Mouse (Mus musculus): Measurements from ENCODE around the gene Chp2.

Chp2 gene

DNA sequence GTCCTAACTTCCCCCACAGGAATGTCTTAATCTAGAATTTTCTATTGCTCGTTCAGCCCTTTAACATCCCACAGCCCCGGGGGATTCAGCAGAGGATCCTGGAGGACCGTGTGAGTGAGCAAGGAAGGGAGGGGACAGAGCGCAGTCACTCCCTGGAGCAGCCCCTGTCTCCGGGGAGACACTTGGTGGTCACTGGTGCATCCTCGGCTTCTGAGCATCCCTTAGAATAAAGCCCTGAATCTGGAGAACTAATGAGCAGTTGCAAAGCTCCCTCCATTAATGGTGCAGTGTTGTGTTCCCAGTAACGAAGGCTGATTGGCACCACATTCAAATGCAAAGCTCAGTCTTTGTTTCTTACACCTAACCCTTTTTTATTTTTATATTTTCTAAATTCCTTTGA, 24.9 kb downstream of the Chp2 start:
- no peak for DNase-seq

DNA sequence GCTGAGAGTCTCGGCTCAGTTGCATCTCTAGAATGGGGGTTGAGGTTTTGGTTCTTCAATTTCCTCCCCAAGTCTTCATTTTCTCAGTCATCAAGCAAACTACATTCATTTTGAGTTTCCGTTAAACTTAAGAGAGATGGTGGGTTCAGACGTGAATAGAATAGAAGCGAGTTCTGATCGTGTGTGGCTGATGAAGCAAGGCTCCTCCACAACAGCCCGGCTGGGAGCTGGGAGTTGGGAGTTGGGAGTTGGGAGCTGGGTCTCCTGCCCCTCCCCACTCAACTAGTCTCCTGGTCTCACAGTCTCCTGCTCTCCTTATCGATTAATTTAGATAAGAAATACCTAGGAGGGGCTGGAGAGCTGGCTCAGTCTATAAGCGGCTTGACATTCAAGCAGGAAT, 25.3 kb downstream of the Chp2 start:
- no peak for DNase-seq

DNA sequence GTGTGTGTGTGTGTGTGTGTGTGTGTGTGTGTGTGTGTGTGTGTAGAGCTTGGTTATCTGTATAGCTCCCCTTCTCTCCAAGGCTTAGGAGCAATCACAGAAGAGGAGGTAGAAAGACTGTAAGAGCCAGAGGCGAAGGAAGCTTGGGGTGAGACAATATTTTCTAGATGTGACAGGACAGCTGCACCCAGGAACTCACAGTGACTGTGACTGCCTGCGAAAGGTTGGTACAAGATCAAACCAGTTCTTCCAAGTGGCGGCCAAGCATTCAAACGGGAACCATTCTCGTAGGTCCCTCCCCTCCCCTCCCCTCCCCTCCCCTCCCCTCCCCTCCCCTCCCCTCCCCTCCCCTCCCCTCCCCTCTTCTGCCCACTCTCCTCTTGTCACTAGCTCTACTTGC, 26.7 kb downstream of the Chp2 start:
- no peak for DNase-seq

DNA sequence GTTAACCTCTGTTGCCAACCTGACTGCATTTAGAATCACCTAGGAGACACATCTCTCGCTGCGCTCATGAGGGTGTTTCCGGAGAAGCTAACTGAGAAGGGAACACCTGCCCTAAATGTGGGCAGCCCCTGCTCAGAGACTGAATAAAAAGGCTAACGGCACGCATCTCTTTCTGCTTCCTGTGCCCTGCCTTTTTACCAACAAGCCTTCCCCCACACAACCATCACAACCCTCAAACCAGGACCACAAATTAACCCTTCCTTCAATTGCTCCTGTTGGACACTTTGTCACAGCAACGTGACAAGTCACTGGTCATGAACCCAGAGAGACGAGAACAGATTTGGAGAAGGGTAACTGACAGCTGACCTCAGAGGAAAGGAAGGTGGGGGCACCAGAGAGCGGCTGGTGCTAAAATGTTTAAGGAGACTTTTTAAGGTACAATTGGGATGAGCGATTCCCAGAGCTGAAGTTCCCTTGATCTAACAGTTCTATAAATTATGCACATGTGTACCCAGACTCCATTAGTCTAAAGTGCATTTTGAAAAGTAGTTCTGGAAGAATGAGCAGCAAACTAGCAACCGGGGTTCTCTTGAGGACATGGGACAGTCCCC, 28.1 kb downstream of the Chp2 start:
- peak; percentile 52 for DNase-seq

DNA sequence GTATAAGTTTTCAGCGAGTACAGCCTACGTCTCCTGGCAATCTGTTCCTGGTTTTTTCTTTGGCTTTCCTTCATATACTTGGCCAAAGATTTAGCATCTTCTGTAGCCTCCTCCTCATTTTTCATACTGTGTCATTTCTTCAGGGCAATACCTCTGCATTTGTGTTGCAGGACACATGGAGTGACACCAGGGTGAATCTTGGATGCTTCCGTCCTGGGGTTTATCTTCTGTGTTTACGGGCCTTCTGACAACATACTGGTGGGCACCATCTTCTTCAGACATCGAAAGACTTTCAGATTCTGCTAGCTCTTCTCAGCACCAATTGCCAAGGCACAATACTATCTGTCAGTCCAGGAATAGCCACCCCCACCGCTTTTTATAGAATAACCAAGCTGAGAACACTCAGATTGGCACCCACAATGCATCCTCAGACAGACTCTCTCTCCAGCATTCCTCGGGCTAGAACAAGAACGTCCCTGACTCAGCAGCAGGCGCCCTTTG, 30.1 kb downstream of the Chp2 start:
- no peak for DNase-seq

DNA sequence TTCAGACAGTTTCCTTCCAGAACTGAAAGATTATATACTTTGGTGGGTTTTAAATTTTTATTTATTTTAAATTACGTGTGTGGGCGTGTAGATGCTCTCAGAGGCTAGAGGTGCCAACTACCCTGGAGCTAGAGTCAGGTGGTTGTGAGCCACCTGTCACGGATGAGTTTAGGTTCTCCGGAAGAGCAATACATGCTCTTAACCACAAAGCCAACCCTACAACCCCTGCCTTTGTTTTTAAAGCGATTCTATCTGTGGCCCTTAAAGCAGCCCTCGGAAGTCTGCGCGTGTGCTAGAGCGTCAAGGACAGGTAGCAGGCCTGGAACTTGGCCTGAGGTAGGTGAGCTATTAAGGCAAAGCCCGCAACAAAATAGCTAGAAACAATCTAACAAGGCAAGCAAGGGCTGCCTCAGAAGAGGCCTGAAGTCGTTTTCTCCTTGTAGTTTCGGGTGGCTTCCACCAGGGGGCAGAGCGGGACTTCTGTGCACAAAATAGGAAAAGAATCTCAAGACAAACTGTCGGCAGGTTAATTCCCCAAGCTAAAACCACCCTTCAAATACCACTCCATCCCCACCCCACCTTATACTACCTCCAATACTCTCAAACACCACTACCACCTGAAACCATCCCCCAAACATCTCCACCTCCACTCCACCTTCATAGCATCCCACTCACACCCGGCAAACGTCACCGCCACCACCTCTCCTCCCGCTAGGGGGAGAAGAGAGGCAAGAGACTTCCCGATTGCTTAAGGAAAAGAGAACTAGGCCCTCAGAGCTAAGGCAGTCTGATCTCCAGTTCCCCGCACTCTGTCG, 32.1 kb downstream of the Chp2 start:
- peak; percentile 89 for DNase-seq

DNA sequence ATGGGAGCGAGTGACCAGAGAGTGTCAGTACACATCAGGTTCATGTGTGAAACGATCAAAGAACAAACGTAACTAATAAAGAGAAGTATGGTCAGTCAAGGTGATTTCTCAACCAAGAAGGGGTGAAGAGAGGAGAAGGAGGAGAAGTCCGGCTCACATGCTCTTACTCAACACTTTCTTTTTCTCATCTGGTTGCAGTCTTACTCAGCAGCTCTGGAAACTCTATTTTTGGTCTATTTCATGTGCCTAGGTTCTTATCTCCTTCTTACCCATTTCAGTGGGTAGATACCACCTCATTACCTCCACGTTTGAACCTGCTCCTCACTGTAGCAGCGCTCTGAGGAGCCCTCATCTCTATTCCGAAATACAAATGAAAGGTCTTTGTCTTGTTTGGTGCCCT, 37.4 kb downstream of the Chp2 start:
- no peak for DNase-seq

DNA sequence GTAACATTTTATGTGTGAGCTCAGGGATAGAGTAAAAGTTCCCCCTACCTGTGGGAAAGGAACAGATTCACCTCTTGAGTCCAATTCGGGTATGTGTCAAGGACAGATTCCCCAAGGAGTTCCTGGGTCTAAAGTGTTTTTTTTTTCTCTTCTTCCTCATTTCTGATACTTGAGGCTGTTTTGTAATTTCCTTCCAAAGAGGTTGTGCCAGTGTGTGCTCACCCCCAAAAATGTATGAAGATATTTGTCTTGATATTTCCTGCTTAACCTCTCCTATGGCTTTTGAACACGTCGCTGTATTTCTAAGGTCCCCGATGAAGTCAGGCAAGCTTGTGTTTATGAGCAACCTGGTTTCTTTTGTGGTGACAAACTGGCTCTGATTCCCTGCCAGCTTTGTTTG, 39.2 kb downstream of the Chp2 start:
- DNase-seq, result no peak

DNA sequence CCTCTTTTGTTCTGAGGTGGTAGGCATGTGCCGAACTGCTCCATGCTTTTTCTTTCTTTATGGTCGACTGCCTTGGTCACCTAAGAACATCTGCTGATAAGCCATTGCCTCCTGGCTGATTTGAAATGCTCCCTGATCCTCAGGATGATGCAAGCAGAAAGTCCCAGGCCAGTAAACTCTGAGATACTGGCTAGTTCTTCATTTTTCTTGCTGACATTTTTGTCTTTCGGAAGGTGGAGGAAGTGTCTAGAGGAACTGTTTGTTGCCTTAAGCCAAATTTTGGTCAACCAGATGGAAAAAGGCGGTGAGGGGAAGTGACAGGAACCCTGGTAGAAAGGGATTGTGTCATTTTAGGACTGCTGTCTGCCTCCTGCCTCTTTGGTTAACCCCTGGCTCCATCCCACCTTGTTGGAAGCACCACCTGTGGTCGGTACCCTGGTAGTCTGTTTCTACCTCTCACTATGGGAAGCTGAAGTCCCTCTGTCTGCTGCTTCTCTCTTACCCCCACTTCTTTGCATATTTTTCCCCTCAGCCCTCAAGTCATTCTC, 40.8 kb downstream of the Chp2 start:
- no peak for DNase-seq

DNA sequence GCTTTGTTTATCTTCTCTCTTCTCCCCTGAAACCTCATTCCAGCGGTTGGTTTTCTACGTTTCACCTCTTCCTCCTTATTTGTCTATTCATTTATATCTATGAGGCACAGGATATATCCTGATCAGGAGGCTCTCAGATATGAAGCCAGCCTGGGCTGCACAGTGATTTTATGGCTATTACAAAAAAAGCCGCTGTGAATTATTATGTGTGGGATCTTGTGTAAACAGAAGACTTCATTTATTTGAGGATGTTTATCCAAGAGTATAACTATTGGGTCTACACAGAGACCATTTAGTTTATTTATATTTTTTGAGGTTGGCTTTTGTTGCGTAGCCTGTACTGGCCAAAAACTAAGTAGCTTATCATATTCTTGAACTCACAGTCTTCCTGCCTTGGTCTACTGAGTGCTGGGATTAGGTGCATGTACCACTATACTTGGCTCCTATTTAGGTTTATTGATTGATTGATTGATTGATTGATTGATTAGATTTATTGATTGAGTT, 49.7 kb downstream of the Chp2 start:
- DNase-seq, result no peak

DNA sequence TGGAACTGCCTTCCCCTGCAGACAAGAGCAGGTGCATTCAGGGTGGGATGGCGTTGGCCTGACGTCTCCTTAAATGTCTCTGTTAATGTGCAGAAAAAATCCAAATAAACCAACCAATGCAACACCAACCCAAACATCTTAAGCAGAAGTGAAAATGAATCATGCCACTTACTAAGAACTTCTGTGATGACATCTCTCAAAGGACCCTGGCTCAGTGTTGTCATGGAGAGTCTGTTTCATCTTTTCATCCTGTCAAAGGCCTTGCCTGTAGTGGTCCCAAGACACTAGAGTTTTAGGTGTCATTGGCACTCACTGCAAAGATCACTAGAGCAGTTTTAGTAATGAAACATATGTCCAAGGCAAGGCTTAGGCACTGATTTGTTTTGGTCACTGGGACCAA, 53.0 kb downstream of the Chp2 start:
- DNase-seq, result no peak

Measured in thymus, postnatal 25 days (tissue).